Mouse (Mus musculus) liver, adult 2 months (tissue): ENCODE data around the gene Kcnq1. TPM values are rescaled to one million over a fixed set of nuclear protein-coding genes. Genes with fewer than 3 reads are reported as not detected.

ENCODE experiments used
- DNase-seq: peaks from one replicate; pipeline ENCODE4 v3.0.0-alpha.2; 2011; ENCODE audit warnings: low read depth, low spot score; ENCODE audit errors: extremely low read depth
- H3K27ac ChIP-seq: fragments of 200-500 bp; replicated peaks from 2 replicates; pipeline ENCODE4 v1.5.1; 2012; ENCODE audit warnings: low read depth, mild to moderate bottlenecking, control low read depth, inconsistent platforms, low read length; ENCODE audit not compliant: insufficient read depth
- H3K27me3 ChIP-seq: fragments of 200-500 bp; 2 replicates; pipeline ENCODE4 v1.6.1; 2012; ENCODE audit warnings: mild to moderate bottlenecking, moderate library complexity, low read length, inconsistent platforms; ENCODE audit not compliant: control insufficient read depth, insufficient read depth
- H3K36me3 ChIP-seq: fragments of 200-500 bp; 2 replicates; pipeline ENCODE4 v1.6.1; 2012; ENCODE audit warnings: low read length, inconsistent platforms; ENCODE audit not compliant: control insufficient read depth, insufficient read depth
- H3K4me1 ChIP-seq: fragments of 200-500 bp; 2 replicates; pipeline ENCODE4 v1.6.1; 2011; ENCODE audit warnings: low read length; ENCODE audit not compliant: control insufficient read depth, insufficient read depth
- H3K4me3 ChIP-seq: fragments of 200-500 bp; 2 replicates; pipeline ENCODE4 v1.5.1; 2011; ENCODE audit warnings: low read depth, mild to moderate bottlenecking, control low read depth, low read length, moderate library complexity; ENCODE audit not compliant: insufficient read depth
- H3K79me2 ChIP-seq: fragments of 200-500 bp; 2 replicates; pipeline ENCODE4 v1.6.1; 2012; ENCODE audit warnings: inconsistent platforms, mild to moderate bottlenecking, low read length, moderate library complexity; ENCODE audit not compliant: control insufficient read depth, insufficient read depth
- H3K9ac ChIP-seq: fragments of 200-500 bp; 2 replicates; pipeline ENCODE4 v1.6.1; 2012; ENCODE audit warnings: low read depth, mild to moderate bottlenecking, control low read depth, inconsistent platforms, low read length
- CTCF ChIP-seq: fragments of 200-500 bp; IDR thresholded peaks from 2 replicates; pipeline ENCODE4 v1.5.1; 2011; ENCODE audit warnings: low read depth, low read length, control low read depth
- POLR2A ChIP-seq: fragments of 200-500 bp; IDR thresholded peaks from 2 replicates; pipeline ENCODE4 v1.6.1; 2011; ENCODE audit warnings: low read length, control low read depth; ENCODE audit not compliant: insufficient read depth; ENCODE audit errors: extremely low read depth
- WGBS: fragments of 180-500 bp; shearing (Covaris S2); methylation state at CpG from one replicate; pipeline ENCODE4 v1.1.7; 2018; 5-methylcytosine and 5-hydroxymethylcytosine counted together
- polyA plus RNA-seq: library from polyadenylated mRNA; depleted of rRNA; stranded (reverse); fragments of >200 nt; gene quantifications from 2 replicates; pipeline ENCODE4 v1.2.3, GENCODE M21; 2012
- total RNA-seq: library from RNA; depleted of rRNA; stranded (reverse); fragments of >200 nt; gene quantifications from 2 replicates; pipeline ENCODE4 v1.2.3, GENCODE M21; 2014

Kcnq1 gene
- total and polyA plus RNA-seq, 2 experiments = 1.3 to 2.5 TPM

GRCm38 (mm10) chr7:143093847-143094246 lies 12.3 kb upstream of the Kcnq1 start:
- TF ChIP-seq POLR2A = no peak
- no peak for TF ChIP-seq CTCF
- Histone ChIP-seq H3K27ac (no peak overlapping the region), H3K4me3 (no peak overlapping the region), H3K9ac (no peak overlapping the region), H3K36me3 (no peaks in the 10 kb centered on the region), H3K27me3 (no peaks in the 10 kb centered on the region), H3K4me1 (no peaks in the 10 kb centered on the region), H3K79me2 (no peaks in the 10 kb centered on the region)
- WGBS = 83% methylated on average over 3 of the region's 3 CpGs
- DNase-seq = no peak

GRCm38 (mm10) chr7:143094592-143095553 lies 11.3 kb upstream of the Kcnq1 start, which contains the start of gene Trpm5:
TSS of gene Trpm5 (minus strand) at chr7:143094642.
- H3K4me1 ChIP-seq = no peaks in the 10 kb centered on the region
- no peak within 1 kb of the TSS for H3K9ac ChIP-seq
- DNase-seq = no peak
- H3K4me3 ChIP-seq = no peak within 1 kb of the TSS
- 45% methylated on average over 10 of the region's 10 CpGs for WGBS
- no peak within 1 kb of the TSS for H3K27ac ChIP-seq
- TF ChIP-seq POLR2A (no peak), CTCF (peak; percentile 92)
- H3K79me2 ChIP-seq = no peaks in the 10 kb centered on the region
- no peaks in the 10 kb centered on the region for H3K36me3 ChIP-seq
- no peaks in the 10 kb centered on the region for H3K27me3 ChIP-seq

GRCm38 (mm10) chr7:143095554-143095907 lies 10.6 kb upstream of the Kcnq1 start:
- H3K36me3 ChIP-seq = no peaks in the 10 kb centered on the region
- H3K27me3 ChIP-seq = no peaks in the 10 kb centered on the region
- H3K27ac ChIP-seq = no peak overlapping the region
- no peak overlapping the region for H3K9ac ChIP-seq
- no peak for TF ChIP-seq CTCF
- no peak for TF ChIP-seq POLR2A
- H3K79me2 ChIP-seq = no peaks in the 10 kb centered on the region
- WGBS = 39% methylated on average over 1 of the region's 1 CpGs
- H3K4me1 ChIP-seq = no peaks in the 10 kb centered on the region
- no peak for DNase-seq
- no peak overlapping the region for H3K4me3 ChIP-seq

GRCm38 (mm10) chr7:143100759-143101158 lies 5.4 kb upstream of the Kcnq1 start:
- Histone ChIP-seq H3K4me1 (no peaks in the 10 kb centered on the region), H3K9ac (no peak overlapping the region), H3K4me3 (no peak overlapping the region), H3K36me3 (no peaks in the 10 kb centered on the region), H3K79me2 (no peaks in the 10 kb centered on the region), H3K27me3 (no peaks in the 10 kb centered on the region), H3K27ac (no peak overlapping the region)
- TF ChIP-seq POLR2A (no peak), CTCF (no peak)
- 60% methylated on average over 4 of the region's 4 CpGs for WGBS
- no peak for DNase-seq

GRCm38 (mm10) chr7:143105258-143105897 lies 784 bp upstream of the Kcnq1 start:
- no peak overlapping the region for H3K27ac ChIP-seq
- no peaks in the 10 kb centered on the region for H3K27me3 ChIP-seq
- 42% methylated on average over 11 of the region's 11 CpGs for WGBS
- H3K9ac ChIP-seq = no peak overlapping the region
- no peak for DNase-seq
- no peaks in the 10 kb centered on the region for H3K4me1 ChIP-seq
- H3K79me2 ChIP-seq = no peaks in the 10 kb centered on the region
- TF ChIP-seq CTCF (no peak), POLR2A (no peak)
- no peaks in the 10 kb centered on the region for H3K36me3 ChIP-seq
- no peak overlapping the region for H3K4me3 ChIP-seq
